Mouse (Mus musculus): Measurements from ENCODE around the gene Epb42.

DNA sequence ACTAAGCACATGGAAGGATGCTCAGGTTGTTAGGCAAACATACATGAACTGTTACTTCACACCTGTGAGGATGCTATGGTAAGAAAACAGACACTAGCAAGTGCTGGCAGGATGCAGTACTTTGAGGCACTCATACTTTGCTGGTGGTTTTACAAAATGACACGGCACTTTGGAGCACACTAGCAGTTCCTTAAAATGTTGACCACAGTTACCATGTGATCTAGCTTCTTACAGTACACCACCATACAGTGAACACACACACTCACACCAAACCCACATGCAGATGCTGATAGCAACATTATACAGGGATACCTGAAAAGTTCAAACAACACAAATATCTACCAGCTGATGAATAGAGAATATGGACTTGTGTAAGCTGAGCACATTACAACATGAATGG is 45.8 kb upstream of the Epb42 start:
- TF ChIP-seq CTCF (IDR thresholded peaks at IDR 0.05; ENCODE audit: extremely low read depth, insufficient read depth, insufficient read length, insufficient replicate concordance) (no peak), POLR2A (IDR thresholded peaks at IDR 0.05; ENCODE audit: low read depth, low read length) (no peak)
